Mouse (Mus musculus) retina, postnatal 7 days (tissue): ENCODE data around the gene Ing5.
A peak's percentile ranks its signal among the peaks of the same experiment; 100 is the strongest.
"Not testable (repeated sequence)": the region's sequence is repeated elsewhere in the genome, so short reads cannot be mapped to it uniquely, and the experiment has no call there.

Source experiments
- DNase-seq: peaks from one replicate; pipeline ENCODE4 v3.0.0-alpha.2; 2012; ENCODE audit warnings: low read depth, low spot score

Gene Ing5

GRCm38 (mm10) chr1:93803556-93804507, at the start of gene Ing5:
Ing5 (plus strand) TSS chr1:93803965.
- DNase-seq = peak; percentile 98

- peak; percentile 84 for DNase-seq
These were observed 49.0 kb upstream of the Ing5 start, which contains the start of gene Thap4 for GRCm38 (mm10) chr1:93754573-93755290. Thap4 (minus strand) TSS chr1:93754864.

- DNase-seq = no peak
These were observed 48.5 kb upstream of the Ing5 start for GRCm38 (mm10) chr1:93755291-93755610.

GRCm38 (mm10) chr1:93755618-93756017, 48.1 kb upstream of the Ing5 start:
- no peak for DNase-seq

- no peak for DNase-seq
These were observed 47.6 kb upstream of the Ing5 start for GRCm38 (mm10) chr1:93756154-93756553.

- DNase-seq = no peak
These were observed 43.7 kb upstream of the Ing5 start for GRCm38 (mm10) chr1:93760076-93760475.

GRCm38 (mm10) chr1:93763531-93763930, 40.2 kb upstream of the Ing5 start:
- not testable (repeated sequence) for DNase-seq

- DNase-seq = no peak
These were observed 38.7 kb upstream of the Ing5 start for GRCm38 (mm10) chr1:93764871-93765591.

GRCm38 (mm10) chr1:93767600-93767999, 36.2 kb upstream of the Ing5 start:
- DNase-seq = no peak

- DNase-seq = no peak
These were observed 33.9 kb upstream of the Ing5 start for GRCm38 (mm10) chr1:93769901-93770300.

- no peak for DNase-seq
These were observed 27.1 kb upstream of the Ing5 start for GRCm38 (mm10) chr1:93776686-93777085.

- DNase-seq = no peak
These were observed 16.9 kb upstream of the Ing5 start for GRCm38 (mm10) chr1:93786912-93787311.

- DNase-seq = no peak
These were observed 9.2 kb upstream of the Ing5 start for GRCm38 (mm10) chr1:93794526-93794925.

GRCm38 (mm10) chr1:93795886-93796285, 7.9 kb upstream of the Ing5 start:
- no peak for DNase-seq

- DNase-seq = no peak
These were observed 2.9 kb upstream of the Ing5 start for GRCm38 (mm10) chr1:93800670-93801503.

GRCm38 (mm10) chr1:93801741-93802238, 2.0 kb upstream of the Ing5 start, which contains the start of gene Dtymk:
Dtymk (minus strand) TSS chr1:93801934.
- peak; percentile 88 for DNase-seq

- DNase-seq = no peak
These were observed 994 bp upstream of the Ing5 start for GRCm38 (mm10) chr1:93802771-93803170.

- no peak for DNase-seq
These were observed 1.1 kb downstream of the Ing5 start for GRCm38 (mm10) chr1:93804818-93805217.

GRCm38 (mm10) chr1:93805221-93805951, 1.6 kb downstream of the Ing5 start:
- DNase-seq = no peak

GRCm38 (mm10) chr1:93808871-93809270, 5.1 kb downstream of the Ing5 start:
- no peak for DNase-seq
